Mouse (Mus musculus) liver, embryonic 14.5 days (tissue): ENCODE measurements around the gene Eif3k. TPM values are rescaled to one million over a fixed set of nuclear protein-coding genes. Genes with fewer than 3 reads are reported as not detected.

ENCODE experiments used
- ATAC-seq: fragments of 200-750 bp; cut with Nextera tagmentation; 2 replicates; pipeline ENCODE4 v1.8.0; 2017; ENCODE audit warnings: moderate number of reproducible peaks, mild to moderate bottlenecking, moderate library complexity; ENCODE audit not compliant: insufficient read depth
- DNase-seq, 3 experiments: peaks; one replicate each; pipeline ENCODE4 v3.0.0-alpha.2; 2012 to 2013; ENCODE audit warnings: low read depth in 3 of 3, low spot score in 3 of 3
- H3K27ac ChIP-seq: fragments of 300-500 bp; sonication (generic); 2 replicates; pipeline ENCODE4 v1.5.1; 2014; ENCODE audit warnings: moderate library complexity, mild to moderate bottlenecking, control low read depth, inconsistent platforms
- H3K27me3 ChIP-seq: fragments of 300-500 bp; sonication (generic); 2 replicates; pipeline ENCODE4 v1.6.1; 2014; ENCODE audit warnings: mild to moderate bottlenecking, low read length, moderate library complexity; ENCODE audit not compliant: control insufficient read depth, insufficient read depth
- H3K36me3 ChIP-seq: fragments of 300-500 bp; sonication (generic); replicated peaks from 2 replicates; pipeline ENCODE4 v1.6.1; 2014; ENCODE audit warnings: low read depth; ENCODE audit not compliant: control insufficient read depth, insufficient read depth
- H3K4me1 ChIP-seq, 2 experiments: fragments of 200-500 bp in 1 of 2; fragments of 300-500 bp in 1 of 2; sonication (generic) in 1 of 2; replicated peaks; 2 replicates each; pipeline ENCODE4 v1.6.1; 2012 to 2014; ENCODE audit warnings: antibody characterized with exemption in 1 of 2, inconsistent platforms in 1 of 2, low read length in 1 of 2; ENCODE audit not compliant: control insufficient read depth in 2 of 2, insufficient read depth in 2 of 2
- H3K4me2 ChIP-seq: fragments of 300-500 bp; sonication (generic); 2 replicates; pipeline ENCODE4 v1.6.1; 2014; ENCODE audit warnings: low read depth, mild to moderate bottlenecking, control low read depth, moderate library complexity
- H3K4me3 ChIP-seq, 2 experiments: fragments of 200-500 bp in 1 of 2; fragments of 300-500 bp in 1 of 2; sonication (generic) in 1 of 2; 2 replicates each; pipeline ENCODE4 v1.5.1; 2012 to 2014; ENCODE audit warnings: low read depth in 2 of 2, low read length in 2 of 2, mild to moderate bottlenecking in 2 of 2, control low read depth in 1 of 2, inconsistent platforms in 1 of 2, moderate library complexity in 1 of 2; ENCODE audit not compliant: insufficient read depth in 1 of 2
- H3K9ac ChIP-seq: fragments of 300-500 bp; sonication (generic); replicated peaks from 2 replicates; pipeline ENCODE4 v1.6.1; 2014; ENCODE audit warnings: mild to moderate bottlenecking, control low read depth, moderate library complexity
- H3K9me3 ChIP-seq: fragments of 300-500 bp; sonication (generic); 2 replicates; pipeline ENCODE4 v1.6.1; 2016; ENCODE audit warnings: low read length, mixed read lengths; ENCODE audit not compliant: control insufficient read depth
- CTCF ChIP-seq: IDR thresholded peaks from 2 replicates; pipeline ENCODE4 v1.5.1; 2016; ENCODE audit warnings: antibody characterized with exemption, low read depth, control low read depth
- EP300 ChIP-seq: IDR thresholded peaks from 2 replicates; pipeline ENCODE4 v1.6.1; 2016; ENCODE audit warnings: antibody characterized with exemption, low read depth
- WGBS: fragments of 180-500 bp; shearing (Covaris S2); extraction: QIAGEN DNeasy Blood & Tissue Kit; methylation state at CpG from one replicate; pipeline ENCODE4 v1.1.7; 2014; ENCODE audit not compliant: insufficient replicate concordance; 5-methylcytosine and 5-hydroxymethylcytosine counted together
- polyA plus RNA-seq, 2 experiments: library from polyadenylated mRNA; depleted of rRNA in 1 of 2; stranded (reverse) in 1 of 2; unstranded in 1 of 2; fragments of >200 nt; fragmentation: Nextera tagmentation in 1 of 2; extraction: Ambion mirVana in 1 of 2; gene quantifications; 2 replicates each; pipeline versions ENCODE4 v1.2.1 to v1.2.3; 2012 to 2014

The Eif3k gene
- polyA plus RNA-seq, 2 experiments = 281 to 283 TPM

DNA sequence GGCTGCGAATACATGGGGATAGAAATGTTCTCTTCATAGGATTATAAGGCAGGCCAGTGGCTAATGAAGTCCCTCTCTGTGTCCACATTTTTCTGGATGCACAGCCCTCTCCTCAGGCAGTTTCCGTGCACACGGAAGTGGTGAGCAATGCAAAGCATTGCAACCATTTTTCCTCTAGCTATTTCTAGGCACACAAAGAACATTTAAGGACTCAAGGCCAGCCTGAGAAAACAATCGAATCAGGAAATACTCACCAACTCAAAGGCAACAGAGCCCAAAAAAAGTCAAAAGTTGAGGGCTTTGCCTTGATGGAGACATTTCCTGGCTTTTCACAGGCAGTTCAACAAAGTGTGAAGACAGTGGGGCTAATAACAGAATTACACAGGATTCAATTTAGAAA, 40.5 kb downstream of the Eif3k start:
- Histone ChIP-seq H3K36me3 (peaks cover 5% of the 10 kb centered on the region), H3K4me2 (no peak overlapping the region), H3K9me3 (no peaks in the 10 kb centered on the region), H3K27ac (no peak overlapping the region), H3K27me3 (no peaks in the 10 kb centered on the region), H3K4me3 (no peak overlapping the region), H3K9ac (no peak overlapping the region), H3K4me1 (peaks cover 27 to 63% of the 10 kb centered on the region in 2 experiments)
- TF ChIP-seq EP300 (no peak), CTCF (no peak)
- WGBS = 68% methylated on average over 4 of the region's 4 CpGs
- no peak for ATAC-seq
- no peak for DNase-seq

DNA sequence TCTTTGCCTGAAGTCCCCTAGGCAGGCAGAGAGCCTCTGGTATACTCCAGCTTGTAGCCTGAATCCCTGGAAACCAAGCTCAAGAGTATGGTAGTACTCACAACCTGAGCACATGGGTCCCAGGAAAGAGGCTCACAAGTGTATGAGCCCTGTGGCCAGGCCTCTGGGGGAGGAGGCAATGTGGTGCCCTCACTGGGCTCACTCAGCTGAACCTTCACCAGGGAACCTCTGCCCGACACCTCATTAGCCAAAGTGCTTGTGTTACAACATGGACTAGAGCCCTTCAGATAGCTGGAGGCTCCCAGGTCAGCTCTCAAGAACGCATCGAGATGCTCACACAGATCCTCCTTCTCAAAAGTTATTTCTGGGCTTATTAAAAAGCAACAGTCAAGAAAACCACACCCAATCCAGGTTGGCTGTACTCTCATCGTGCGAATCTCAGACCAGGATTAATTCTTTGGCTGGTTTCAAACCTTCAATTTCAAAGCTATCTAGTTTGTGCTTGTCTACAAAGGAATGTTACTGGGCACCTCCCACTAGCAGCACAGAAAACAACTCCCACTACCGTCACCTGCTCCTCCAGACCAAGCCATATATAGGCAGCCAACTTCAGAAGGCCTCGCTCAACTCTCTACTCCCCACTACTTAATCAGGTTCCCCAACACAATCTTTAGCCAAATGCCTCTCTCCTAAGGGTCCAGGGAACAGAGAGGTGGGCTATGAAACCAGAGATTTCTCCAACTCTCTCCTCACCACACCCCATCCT, 42.1 kb downstream of the Eif3k start:
- Histone ChIP-seq H3K4me3 (no peak overlapping the region), H3K4me2 (no peak overlapping the region), H3K36me3 (peaks cover 5% of the 10 kb centered on the region), H3K9me3 (no peaks in the 10 kb centered on the region), H3K9ac (no peak overlapping the region), H3K27ac (no peak overlapping the region), H3K4me1 (peaks cover 17 to 55% of the 10 kb centered on the region in 2 experiments), H3K27me3 (no peaks in the 10 kb centered on the region)
- WGBS = 88% methylated on average over 7 of the region's 7 CpGs
- TF ChIP-seq CTCF (no peak), EP300 (no peak)
- DNase-seq (no peak), ATAC-seq (no peak)

DNA sequence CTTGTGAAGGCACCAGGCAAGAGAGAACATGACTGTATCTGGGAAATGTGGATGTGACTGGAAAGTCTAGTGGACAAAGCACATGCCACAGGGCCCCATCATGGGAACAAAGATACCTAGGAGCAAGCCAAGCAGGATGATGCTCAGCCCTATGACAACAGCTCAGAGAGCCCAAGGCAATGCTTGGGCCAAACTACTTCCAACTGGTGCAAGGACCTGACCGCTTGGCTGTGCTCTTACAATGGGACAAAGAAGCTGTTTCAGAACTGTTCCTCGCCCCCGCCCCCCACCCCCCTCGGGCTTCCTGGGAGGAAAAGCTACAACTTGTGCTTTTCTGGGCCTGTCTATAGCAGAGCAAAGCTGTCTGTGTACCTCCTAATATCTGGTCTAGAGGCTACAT, 43.0 kb downstream of the Eif3k start:
- no peak overlapping the region for H3K9ac ChIP-seq
- peaks cover 17 to 57% of the 10 kb centered on the region in 2 experiments for H3K4me1 ChIP-seq
- H3K27ac ChIP-seq = no peak overlapping the region
- H3K4me3 ChIP-seq = no peak overlapping the region
- H3K36me3 ChIP-seq = peaks cover 5% of the 10 kb centered on the region
- H3K9me3 ChIP-seq = no peaks in the 10 kb centered on the region
- no peak for ATAC-seq
- H3K27me3 ChIP-seq = no peaks in the 10 kb centered on the region
- no peak overlapping the region for H3K4me2 ChIP-seq
- TF ChIP-seq EP300 (no peak), CTCF (no peak)
- DNase-seq = no peak
- WGBS = 62% methylated on average over 4 of the region's 4 CpGs

DNA sequence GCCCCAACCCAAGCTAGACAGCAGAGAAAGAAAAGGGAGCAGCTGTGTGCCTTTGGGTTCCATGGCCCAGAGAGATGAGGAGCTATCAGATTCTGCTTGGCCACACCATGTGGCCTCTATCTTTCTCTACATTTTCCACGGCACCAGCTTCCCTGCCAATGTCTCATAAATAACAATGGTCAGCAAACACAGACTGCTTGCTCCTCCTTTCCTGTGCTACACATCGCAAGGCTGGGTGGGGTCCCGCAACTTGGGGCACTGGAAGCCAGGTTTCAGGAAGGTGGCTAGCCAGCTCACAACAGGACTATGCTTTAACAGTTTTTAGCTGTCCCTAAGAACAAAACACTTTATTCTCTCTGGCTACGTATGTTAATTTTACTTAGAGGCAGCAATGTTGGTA, 44.9 kb downstream of the Eif3k start:
- Histone ChIP-seq H3K4me2 (no peak overlapping the region), H3K9me3 (no peaks in the 10 kb centered on the region), H3K4me3 (no peak overlapping the region), H3K4me1 (peaks cover 17 to 59% of the 10 kb centered on the region in 2 experiments), H3K27ac (no peak overlapping the region), H3K9ac (0 out of 2 replicates have a peak overlapping the region, but pooled peaks have one; percentile 9), H3K27me3 (no peaks in the 10 kb centered on the region), H3K36me3 (peaks cover 3% of the 10 kb centered on the region; the same call in 1 of the 2 replicates)
- no peak for DNase-seq
- WGBS = 47% methylated on average over 4 of the region's 4 CpGs
- no peak for ATAC-seq
- TF ChIP-seq CTCF (no peak), EP300 (no peak)

DNA sequence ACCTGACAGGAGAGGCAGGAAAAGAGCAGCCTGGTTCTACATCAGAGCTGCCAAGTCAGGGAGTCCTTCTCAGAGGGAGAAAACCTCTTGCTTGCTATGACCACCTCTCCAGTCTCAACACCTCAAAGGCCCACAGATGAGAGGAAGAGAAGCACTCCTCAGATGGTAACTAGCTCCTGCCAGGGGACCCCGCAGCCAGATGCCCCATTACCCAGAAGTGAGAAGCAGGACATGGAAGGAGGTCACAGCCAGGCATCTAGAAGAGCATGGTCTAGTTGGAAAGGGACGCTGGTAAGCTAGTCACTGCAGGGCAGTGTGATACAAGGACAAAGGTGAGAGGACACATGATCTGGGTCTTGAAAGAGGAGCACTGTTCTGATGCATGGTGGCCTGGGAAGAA, 47.8 kb downstream of the Eif3k start:
- WGBS = 86% methylated on average over 2 of the region's 2 CpGs
- no peak for TF ChIP-seq CTCF
- no peak for TF ChIP-seq EP300
- peaks cover 14 to 57% of the 10 kb centered on the region in 2 experiments for H3K4me1 ChIP-seq
- no peak overlapping the region for H3K9ac ChIP-seq
- H3K27me3 ChIP-seq = no peaks in the 10 kb centered on the region
- no peak overlapping the region for H3K4me3 ChIP-seq
- no peak overlapping the region for H3K4me2 ChIP-seq
- H3K9me3 ChIP-seq = no peaks in the 10 kb centered on the region
- H3K27ac ChIP-seq = no peak overlapping the region
- no peaks in the 10 kb centered on the region; the same call in 1 of the 2 replicates for H3K36me3 ChIP-seq
- no peak for ATAC-seq
- no peak for DNase-seq
